Mouse (Mus musculus) liver, embryonic 14.5 days (tissue): Measurements from ENCODE around the gene H2al3.

Experiments
- CTCF ChIP-seq: IDR thresholded peaks from 2 replicates; pipeline ENCODE4 v1.5.1; 2016; ENCODE audit warnings: antibody characterized with exemption, low read depth, control low read depth
- EP300 ChIP-seq: IDR thresholded peaks from 2 replicates; pipeline ENCODE4 v1.6.1; 2016; ENCODE audit warnings: antibody characterized with exemption, low read depth

DNA sequence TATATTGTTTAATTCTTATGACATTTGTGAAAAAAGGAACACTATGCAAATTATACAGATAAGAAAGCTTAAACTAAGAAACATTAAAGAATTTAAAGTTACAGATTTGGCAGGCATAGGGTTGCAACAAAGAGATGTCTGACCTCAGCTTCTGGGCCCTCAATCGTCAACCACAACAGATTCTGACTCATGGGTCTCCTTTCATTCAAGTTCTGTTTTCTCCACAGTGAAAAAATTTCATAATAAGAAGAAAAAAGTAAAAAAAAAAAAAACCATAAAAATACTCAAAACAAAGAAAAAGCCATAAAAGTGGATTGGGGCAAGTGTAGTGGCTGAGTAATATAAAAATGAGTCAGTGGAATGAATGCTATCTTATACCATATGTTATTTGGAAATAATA is 39.4 kb upstream of the H2al3 start:
- TF ChIP-seq CTCF: no peak
- no peak for TF ChIP-seq EP300
